In the genomic region with DNA sequence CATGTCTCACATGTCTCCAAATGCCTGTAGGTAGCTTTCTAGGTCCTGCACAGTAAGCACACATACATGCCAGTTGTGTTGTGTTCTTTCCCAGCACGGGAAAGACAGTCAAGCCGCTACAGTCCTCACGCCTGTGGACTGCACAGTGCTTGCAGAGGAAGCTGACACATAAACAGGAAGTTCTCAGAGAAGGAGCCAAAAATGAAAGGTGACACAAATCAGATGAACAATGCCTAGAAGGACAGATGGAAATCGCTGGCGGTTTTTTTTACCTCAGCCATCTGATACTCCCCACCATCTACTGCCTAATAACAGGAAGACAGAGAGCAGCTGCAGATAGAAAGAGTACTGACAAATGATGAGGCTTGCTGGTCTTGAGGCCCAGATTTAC, we compare ENCODE assay signal across 8 mouse cellular contexts. TPM values are rescaled to one million over a fixed set of nuclear protein-coding genes. Genes with fewer than 3 reads are reported as not detected.
DNase-seq lines count a peak whose midpoint lies in the region; ATAC-seq and TF ChIP-seq lines count a peak whose summit lies in the region.

A gene (minus strand): TSS at position 151 of the 391 bp plus-strand sequence.

- 26% methylated on average over 5 of the region's 5 CpGs for WGBS in kidney, adult 2 months
- WGBS in midbrain, embryonic 16.5 days, result 51% methylated on average over 5 of the region's 5 CpGs

- DNase-seq in cerebellum, adult 11-12 months, result peak; percentile 28
- no peak for DNase-seq in cerebellum, postnatal 4 days (ENCODE audit: low spot score in 2 of 2)
- peak; percentile 24 for DNase-seq in embryo, embryonic 10 days (ENCODE audit: low spot score)
- peak; percentile 79 for DNase-seq in heart, adult 8-10 months (ENCODE audit: low spot score)
- DNase-seq in kidney, adult 2 months, result peak; percentile 84
- peak; percentile 12 for DNase-seq in liver
- peak; percentile 58 to 66 for DNase-seq in thymus, postnatal 10 days (ENCODE audit: low spot score in 2 of 2)

- H3K9me3 ChIP-seq in midbrain, embryonic 16.5 days (replicated peaks; ENCODE audit: control insufficient read depth, low read length, poor library complexity, severe bottlenecking), result no peaks in the 10 kb centered on the region

- H3K9ac ChIP-seq in midbrain, embryonic 16.5 days (ENCODE audit: low read depth, low read length), result peak within 1 kb of the TSS; percentile 92

- no peak for TF ChIP-seq POLR2A in kidney, adult 2 months (IDR thresholded peaks at IDR 0.05; ENCODE audit: low read depth, low read length)

- peak within 1 kb of the TSS; percentile 51 for H3K4me2 ChIP-seq in midbrain, embryonic 16.5 days (ENCODE audit: low read length)

- peak within 1 kb of the TSS; percentile 57 for H3K27ac ChIP-seq in kidney, adult 2 months (ENCODE audit: insufficient read depth, low read depth, low read length)
- peak within 1 kb of the TSS; percentile 98 for H3K27ac ChIP-seq in midbrain, embryonic 16.5 days (ENCODE audit: low read length)

- H3K4me3 ChIP-seq in kidney, adult 2 months (ENCODE audit: insufficient read depth, low read depth, low read length), result peak within 1 kb of the TSS; percentile 89
- peak within 1 kb of the TSS; percentile 99 for H3K4me3 ChIP-seq in midbrain, embryonic 16.5 days (ENCODE audit: low read depth, low read length)

- H3K27me3 ChIP-seq in kidney, adult 2 months (replicated peaks; ENCODE audit: control insufficient read depth, insufficient read depth, low read length), result no peaks in the 10 kb centered on the region
- no peaks in the 10 kb centered on the region for H3K27me3 ChIP-seq in midbrain, embryonic 16.5 days (ENCODE audit: control insufficient read depth, insufficient read depth, low read depth, low read length)

- no peaks in the 10 kb centered on the region for H3K36me3 ChIP-seq in kidney, adult 2 months (ENCODE audit: control insufficient read depth, insufficient read depth, low read length)
- no peaks in the 10 kb centered on the region for H3K36me3 ChIP-seq in midbrain, embryonic 16.5 days (ENCODE audit: control insufficient read depth, insufficient read depth, low read length)

- TF ChIP-seq CTCF in kidney, adult 2 months (conservative IDR thresholded peaks at IDR 0.05; ENCODE audit: insufficient read depth, insufficient read length, low read depth, low read length), result no peak

- H3K4me1 ChIP-seq in kidney, adult 2 months (ENCODE audit: control insufficient read depth, insufficient read depth, low read length), result peaks cover 3% of the 10 kb centered on the region; the same call in 1 of the 2 replicates
- peaks cover 10% of the 10 kb centered on the region for H3K4me1 ChIP-seq in midbrain, embryonic 16.5 days (ENCODE audit: control insufficient read depth, insufficient read depth, low read length)

- no peak for ATAC-seq in midbrain, embryonic 16.5 days

RNA-seq across cellular contexts. Expression of the gene that starts here (rescaled TPM):
- total RNA-seq in heart, adult 8-10 months (2022), result 10 to 100 TPM; 47.5 to 56.6 (median 55.9) TPM
- 7.2 and 9.9 TPM in 2 replicates for polyA plus RNA-seq in kidney, adult 2 months (2012; rRNA removed)
- polyA plus RNA-seq in midbrain, embryonic 16.5 days (2015; fragmentation: Nextera tagmentation; extraction: Ambion mirVana), result 12.1 and 15.3 TPM in 2 replicates

Comparison
In these comparisons a context has a peak if more than half of its experiments do, and no peak if none do; other contexts are left out.
1. DNase-seq: peak in cerebellum, adult 11-12 months (single experiment), embryo, embryonic 10 days (single experiment), heart, adult 8-10 months (single experiment), kidney, adult 2 months (single experiment), liver (single experiment) and thymus, postnatal 10 days (2 of 2); none in cerebellum, postnatal 4 days (0 of 2).